Mouse (Mus musculus) neural tube, embryonic 11.5 days (tissue): ENCODE data around the gene Pax7. TPM values are rescaled to one million over a fixed set of nuclear protein-coding genes. Genes with fewer than 3 reads are reported as not detected.

ENCODE experiments used
- ATAC-seq: fragments of 200-750 bp; cut with Nextera tagmentation; 2 replicates; pipeline ENCODE4 v1.8.0; 2017; ENCODE audit warnings: moderate number of reproducible peaks, mild to moderate bottlenecking, moderate TSS enrichment, moderate library complexity; ENCODE audit not compliant: insufficient read depth, low FRiP score, low TSS enrichment
- DNase-seq: peaks from one replicate; pipeline ENCODE4 v3.0.0-alpha.2; 2015; ENCODE audit warnings: low spot score
- H3K27ac ChIP-seq: fragments of 300-500 bp; sonication (generic); 2 replicates; pipeline ENCODE4 v1.5.1; 2014; ENCODE audit warnings: low read depth, mild to moderate bottlenecking, low read length
- H3K27me3 ChIP-seq: fragments of 300-500 bp; sonication (generic); 2 replicates; pipeline ENCODE4 v1.6.1; 2014; ENCODE audit warnings: mild to moderate bottlenecking, low read length, mixed read lengths; ENCODE audit not compliant: control insufficient read depth, insufficient read depth
- H3K36me3 ChIP-seq: fragments of 300-500 bp; sonication (generic); 2 replicates; pipeline ENCODE4 v1.6.1; 2014; ENCODE audit warnings: mild to moderate bottlenecking, low read length, moderate library complexity, mixed read lengths; ENCODE audit not compliant: control insufficient read depth, insufficient read depth
- H3K4me1 ChIP-seq: fragments of 300-500 bp; sonication (generic); 2 replicates; pipeline ENCODE4 v1.6.1; 2014; ENCODE audit warnings: low read length, mixed read lengths; ENCODE audit not compliant: control insufficient read depth, insufficient read depth
- H3K4me2 ChIP-seq: fragments of 300-500 bp; sonication (generic); 2 replicates; pipeline ENCODE4 v1.6.1; 2014; ENCODE audit warnings: low read depth, mild to moderate bottlenecking, moderate library complexity
- H3K4me3 ChIP-seq: fragments of 300-500 bp; sonication (generic); 2 replicates; pipeline ENCODE4 v1.5.1; 2014; ENCODE audit warnings: low read depth, low read length
- H3K9ac ChIP-seq: fragments of 300-500 bp; sonication (generic); 2 replicates; pipeline ENCODE4 v1.6.1; 2014; ENCODE audit warnings: mild to moderate bottlenecking, low read length
- H3K9me3 ChIP-seq: fragments of 300-500 bp; sonication (generic); 2 replicates; pipeline ENCODE4 v1.6.1; 2016; ENCODE audit warnings: low read length; ENCODE audit not compliant: control insufficient read depth
- WGBS: fragments of 180-500 bp; shearing (Covaris S2); extraction: QIAGEN DNeasy Blood & Tissue Kit; methylation state at CpG from one replicate; pipeline ENCODE4 v1.1.7; 2014; 5-methylcytosine and 5-hydroxymethylcytosine counted together
- polyA plus RNA-seq: library from polyadenylated mRNA; unstranded; fragments of >200 nt; fragmentation: Nextera tagmentation; extraction: Ambion mirVana; gene quantifications from 2 replicates; pipeline ENCODE4 v1.2.1, GENCODE M21; 2014

Pax7 gene
- polyA plus RNA-seq, 1 experiment from 2014 or later, result 3.8 TPM

DNA sequence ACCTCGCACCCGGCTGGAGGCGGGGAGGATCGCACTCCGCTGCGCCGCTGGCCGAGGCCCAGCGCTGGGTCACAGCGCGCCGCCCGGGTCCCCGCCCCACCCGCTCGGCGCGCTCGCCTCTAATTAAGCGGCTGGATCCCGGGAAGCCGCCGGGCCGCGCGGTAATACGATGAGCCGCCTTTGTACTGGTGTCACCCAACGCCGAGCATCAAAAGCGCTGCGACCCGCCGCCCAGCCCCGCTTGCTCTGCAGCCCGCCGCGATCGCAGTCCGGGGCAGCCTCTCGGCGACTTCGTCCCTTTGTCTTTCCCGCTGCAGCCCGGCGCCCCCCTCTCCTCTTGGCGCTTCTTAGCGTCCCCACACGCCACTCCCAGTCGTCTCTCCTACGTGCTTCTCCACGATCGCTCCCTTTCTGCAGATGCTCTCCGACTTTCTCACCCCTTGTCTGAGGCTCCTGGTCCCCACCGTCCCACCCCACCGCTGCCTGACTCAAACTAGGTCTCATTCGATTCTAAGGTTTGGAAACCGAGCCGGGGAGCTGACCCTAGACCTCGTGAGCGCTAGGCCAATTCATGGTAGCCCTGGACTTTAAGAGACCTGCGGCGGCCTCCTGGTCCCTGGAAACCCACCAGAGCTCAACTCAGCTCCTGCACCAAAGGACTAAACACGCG, 11.7 kb downstream of the Pax7 start:
- H3K4me3 ChIP-seq, result peak overlapping the region; percentile 29
- H3K9me3 ChIP-seq, result no peaks in the 10 kb centered on the region
- peak; percentile 82 for DNase-seq
- H3K4me1 ChIP-seq, result peaks cover 55% of the 10 kb centered on the region
- H3K9ac ChIP-seq, result peak overlapping the region; percentile 72
- peaks cover 75% of the 10 kb centered on the region for H3K27me3 ChIP-seq
- peak overlapping the region; percentile 89 for H3K27ac ChIP-seq
- WGBS, result under 1% methylated on average over 61 of the region's 65 CpGs
- peak; percentile 54; the same call in 1 of the 2 replicates for ATAC-seq
- H3K36me3 ChIP-seq, result no peaks in the 10 kb centered on the region
- H3K4me2 ChIP-seq, result peak overlapping the region; percentile 66

GRCm38 (mm10) chr4:139821071-139821470, 12.3 kb downstream of the Pax7 start:
- peaks cover 73% of the 10 kb centered on the region for H3K27me3 ChIP-seq
- DNase-seq (no peak), ATAC-seq (no peak)
- WGBS, result under 1% methylated on average over 22 of the region's 22 CpGs
- H3K4me1 ChIP-seq, result peaks cover 51% of the 10 kb centered on the region
- H3K9me3 ChIP-seq, result no peaks in the 10 kb centered on the region
- H3K9ac ChIP-seq, result peak overlapping the region; percentile 72
- H3K36me3 ChIP-seq, result no peaks in the 10 kb centered on the region
- H3K27ac ChIP-seq, result peak overlapping the region; percentile 89
- peak overlapping the region; percentile 66 for H3K4me2 ChIP-seq
- peak overlapping the region; percentile 29 for H3K4me3 ChIP-seq

DNA sequence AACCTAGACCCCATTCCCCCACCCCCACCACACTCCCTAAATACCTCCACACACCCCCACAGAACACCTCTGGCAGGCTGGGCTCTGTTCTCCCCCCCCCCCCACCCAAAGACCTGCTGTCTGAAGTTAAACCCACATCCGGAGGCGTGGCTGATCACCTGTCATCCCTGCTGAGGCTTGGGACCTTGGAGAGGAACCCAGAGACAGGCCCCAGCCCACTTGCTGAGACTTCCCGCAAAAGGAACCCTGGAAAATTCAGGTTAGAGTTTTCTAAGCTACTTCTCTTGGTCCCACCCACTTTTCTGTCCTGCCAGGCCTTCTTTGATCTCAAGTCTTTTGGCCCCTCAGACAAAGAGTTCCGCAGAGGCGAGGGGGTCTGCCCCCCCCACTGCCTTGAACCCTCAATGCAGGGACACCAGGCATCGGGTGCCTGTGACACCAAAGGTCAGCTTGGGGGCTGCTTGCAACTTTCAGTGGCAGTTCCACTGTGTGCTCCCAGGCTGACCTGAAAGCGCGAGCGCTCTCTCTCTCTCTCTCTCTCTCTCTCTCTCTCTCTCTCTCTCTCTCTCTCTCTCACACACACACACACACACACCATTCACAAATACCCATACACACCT, 13.8 kb downstream of the Pax7 start:
- WGBS, result 1% methylated on average over 9 of the region's 9 CpGs
- Histone ChIP-seq H3K4me2 (peak overlapping the region; percentile 22; the same call in 1 of the 2 replicates), H3K36me3 (no peaks in the 10 kb centered on the region), H3K4me1 (peaks cover 48% of the 10 kb centered on the region), H3K27ac (no peak overlapping the region), H3K9ac (peak overlapping the region; percentile 22), H3K9me3 (no peaks in the 10 kb centered on the region), H3K27me3 (peaks cover 61% of the 10 kb centered on the region), H3K4me3 (no peak overlapping the region)
- no peak for DNase-seq
- no peak for ATAC-seq

GRCm38 (mm10) chr4:139818163-139818562, 15.2 kb downstream of the Pax7 start:
- peaks cover 58% of the 10 kb centered on the region for H3K27me3 ChIP-seq
- H3K9ac ChIP-seq, result no peak overlapping the region
- H3K27ac ChIP-seq, result no peak overlapping the region
- H3K4me1 ChIP-seq, result peaks cover 46% of the 10 kb centered on the region
- H3K4me3 ChIP-seq, result no peak overlapping the region
- peak overlapping the region; percentile 7; the same call in 1 of the 2 replicates for H3K4me2 ChIP-seq
- no peaks in the 10 kb centered on the region for H3K9me3 ChIP-seq
- WGBS, result 0% methylated on average over 6 of the region's 7 CpGs
- ATAC-seq (peak; percentile 17; the same call in 1 of the 2 replicates), DNase-seq (peak; percentile 28)
- no peaks in the 10 kb centered on the region for H3K36me3 ChIP-seq

DNA sequence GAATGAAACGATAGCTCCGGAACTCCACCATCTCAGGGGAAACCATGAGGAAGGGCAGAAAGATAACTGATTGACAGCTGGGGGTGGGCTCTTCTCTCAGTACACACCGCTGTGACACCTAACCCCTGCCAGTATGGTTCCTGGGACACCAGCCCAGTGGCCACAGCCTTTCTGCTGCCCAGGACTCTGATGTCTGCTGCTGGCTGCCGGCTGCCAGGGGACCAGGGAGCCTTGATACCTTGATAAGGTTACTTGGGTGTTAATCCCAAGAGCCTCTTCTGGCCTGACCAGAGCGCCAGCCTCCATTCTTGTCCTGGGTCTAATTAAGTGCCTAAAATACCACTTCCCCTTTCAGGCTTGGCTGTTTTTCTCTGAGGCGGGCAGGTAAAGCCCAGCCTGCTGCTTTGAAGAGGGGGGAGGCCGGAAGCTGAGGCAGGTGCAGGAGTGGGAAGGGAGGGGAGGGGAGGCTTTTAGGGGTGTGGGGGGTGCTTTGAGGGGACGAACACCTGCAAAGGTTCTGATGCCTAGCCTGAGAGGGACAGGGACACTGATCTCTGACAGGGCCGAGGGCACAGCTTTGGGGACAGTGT, 19.9 kb downstream of the Pax7 start:
- H3K27me3 ChIP-seq, result peaks cover 42% of the 10 kb centered on the region
- H3K9ac ChIP-seq, result no peak overlapping the region
- DNase-seq, result no peak
- ATAC-seq, result no peak
- no peak overlapping the region for H3K4me3 ChIP-seq
- peaks cover 38% of the 10 kb centered on the region for H3K4me1 ChIP-seq
- no peaks in the 10 kb centered on the region for H3K36me3 ChIP-seq
- H3K27ac ChIP-seq, result no peak overlapping the region
- no peaks in the 10 kb centered on the region for H3K9me3 ChIP-seq
- no peak overlapping the region for H3K4me2 ChIP-seq
- WGBS, result 26% methylated on average over 9 of the region's 9 CpGs

- Histone ChIP-seq H3K36me3 (no peaks in the 10 kb centered on the region), H3K4me1 (peaks cover 33% of the 10 kb centered on the region), H3K9ac (no peak overlapping the region), H3K27me3 (peaks cover 33% of the 10 kb centered on the region), H3K9me3 (no peaks in the 10 kb centered on the region), H3K27ac (peak overlapping the region; percentile 77), H3K4me2 (no peak overlapping the region), H3K4me3 (no peak overlapping the region)
- WGBS, result 45% methylated on average over 4 of the region's 4 CpGs
- no peak for DNase-seq
- no peak for ATAC-seq
Measured at GRCm38 (mm10) chr4:139811901-139812300, 21.4 kb downstream of the Pax7 start.

GRCm38 (mm10) chr4:139811475-139811874, 21.9 kb downstream of the Pax7 start:
- DNase-seq (peak; percentile 38), ATAC-seq (peak; percentile 50; the same call in 1 of the 2 replicates)
- Histone ChIP-seq H3K9me3 (no peaks in the 10 kb centered on the region), H3K4me2 (no peak overlapping the region), H3K9ac (no peak overlapping the region), H3K36me3 (no peaks in the 10 kb centered on the region), H3K27ac (peak overlapping the region; percentile 77), H3K4me3 (no peak overlapping the region), H3K27me3 (peaks cover 30% of the 10 kb centered on the region), H3K4me1 (peaks cover 38% of the 10 kb centered on the region)
- 27% methylated on average over 5 of the region's 5 CpGs for WGBS

GRCm38 (mm10) chr4:139810762-139811438, 22.4 kb downstream of the Pax7 start:
- ATAC-seq, result peak; percentile 62
- H3K27me3 ChIP-seq, result peaks cover 28% of the 10 kb centered on the region
- peak overlapping the region; percentile 77 for H3K27ac ChIP-seq
- no peak overlapping the region for H3K4me2 ChIP-seq
- peaks cover 39% of the 10 kb centered on the region for H3K4me1 ChIP-seq
- H3K36me3 ChIP-seq, result no peaks in the 10 kb centered on the region
- 3% methylated on average over 22 of the region's 22 CpGs for WGBS
- H3K9ac ChIP-seq, result peak overlapping the region; percentile 19
- DNase-seq, result peak; percentile 80
- no peak overlapping the region for H3K4me3 ChIP-seq
- H3K9me3 ChIP-seq, result no peaks in the 10 kb centered on the region
